Mouse (Mus musculus): ENCODE results near the gene Hus1b. TPM values are rescaled to one million over a fixed set of nuclear protein-coding genes. Genes with fewer than 3 reads are reported as not detected.
A peak's percentile ranks its signal among the peaks of the same experiment; 100 is the strongest.

Hus1b gene
- polyA plus RNA-seq, 1 experiment from 2014 or later = 0.20 TPM

GRCm38 (mm10) chr13:30913757-30914156, 33.8 kb downstream of the Hus1b start:
- TF ChIP-seq CTCF (IDR thresholded peaks at IDR 0.05; ENCODE audit: low read depth) = no peak
- H3K27ac ChIP-seq (ENCODE audit: low read depth) = no peak overlapping the region

GRCm38 (mm10) chr13:30913028-30913427, 34.5 kb downstream of the Hus1b start:
- ATAC-seq (ENCODE audit: insufficient read depth) (peak; percentile 60; the same call in 1 of the 2 replicates), DNase-seq (peak; percentile 58)
- Histone ChIP-seq H3K9me3 (ENCODE audit: low read depth, low read length) (no peaks in the 10 kb centered on the region), H3K9ac (no peak overlapping the region), H3K36me3 (ENCODE audit: insufficient read depth) (peaks cover 11% of the 10 kb centered on the region; the same call in 1 of the 2 replicates), H3K4me2 (no peak overlapping the region), H3K4me1 (ENCODE audit: insufficient read depth) (peaks cover 4% of the 10 kb centered on the region; the same call in 1 of the 2 replicates), H3K4me3 (ENCODE audit: low read depth, low read length) (no peak overlapping the region), H3K27ac (ENCODE audit: low read depth) (peak overlapping the region; percentile 58; the same call in 1 of the 2 replicates), H3K27me3 (ENCODE audit: insufficient read depth, low read length) (no peaks in the 10 kb centered on the region)
- no peak for TF ChIP-seq CTCF (IDR thresholded peaks at IDR 0.05; ENCODE audit: low read depth)
- WGBS = 9% methylated on average over 4 of the region's 4 CpGs

More at GRCm38 (mm10) chr13:30913757-30914156, 33.8 kb downstream of the Hus1b start:
- Histone ChIP-seq H3K27me3 (ENCODE audit: insufficient read depth, low read length) (no peaks in the 10 kb centered on the region), H3K36me3 (ENCODE audit: insufficient read depth) (peaks cover 11% of the 10 kb centered on the region; the same call in 1 of the 2 replicates), H3K4me1 (ENCODE audit: insufficient read depth) (peaks cover 4% of the 10 kb centered on the region; the same call in 1 of the 2 replicates), H3K4me3 (ENCODE audit: low read depth, low read length) (no peak overlapping the region), H3K9me3 (ENCODE audit: low read depth, low read length) (no peaks in the 10 kb centered on the region), H3K9ac (no peak overlapping the region), H3K4me2 (no peak overlapping the region)
- ATAC-seq (ENCODE audit: insufficient read depth) (no peak), DNase-seq (no peak)

GRCm38 (mm10) chr13:30911931-30912625, 35.5 kb downstream of the Hus1b start:
- WGBS = 43% methylated on average over 5 of the region's 5 CpGs
- peaks cover 11% of the 10 kb centered on the region; the same call in 1 of the 2 replicates for H3K36me3 ChIP-seq (ENCODE audit: insufficient read depth)
- H3K27me3 ChIP-seq (ENCODE audit: insufficient read depth, low read length) = no peaks in the 10 kb centered on the region
- peaks cover 4% of the 10 kb centered on the region; the same call in 1 of the 2 replicates for H3K4me1 ChIP-seq (ENCODE audit: insufficient read depth)
- TF ChIP-seq CTCF (IDR thresholded peaks at IDR 0.05; ENCODE audit: low read depth) = no peak
- H3K27ac ChIP-seq (ENCODE audit: low read depth) = no peak overlapping the region
- no peaks in the 10 kb centered on the region for H3K9me3 ChIP-seq (ENCODE audit: low read depth, low read length)
- ATAC-seq (ENCODE audit: insufficient read depth) = no peak
- no peak overlapping the region for H3K4me3 ChIP-seq (ENCODE audit: low read depth, low read length)
- no peak for DNase-seq
- H3K4me2 ChIP-seq = no peak overlapping the region
- H3K9ac ChIP-seq = no peak overlapping the region

GRCm38 (mm10) chr13:30910889-30911288, 36.7 kb downstream of the Hus1b start:
- Histone ChIP-seq H3K4me3 (ENCODE audit: low read depth, low read length) (no peak overlapping the region), H3K4me1 (ENCODE audit: insufficient read depth) (peaks cover 4% of the 10 kb centered on the region; the same call in 1 of the 2 replicates), H3K4me2 (no peak overlapping the region), H3K36me3 (ENCODE audit: insufficient read depth) (peaks cover 9% of the 10 kb centered on the region; the same call in 1 of the 2 replicates), H3K27me3 (ENCODE audit: insufficient read depth, low read length) (no peaks in the 10 kb centered on the region), H3K27ac (ENCODE audit: low read depth) (no peak overlapping the region), H3K9me3 (ENCODE audit: low read depth, low read length) (no peaks in the 10 kb centered on the region), H3K9ac (no peak overlapping the region)
- DNase-seq = no peak
- TF ChIP-seq CTCF (IDR thresholded peaks at IDR 0.05; ENCODE audit: low read depth) = no peak
- 55% methylated on average over 5 of the region's 5 CpGs for WGBS
- no peak for ATAC-seq (ENCODE audit: insufficient read depth)

- DNase-seq = no peak
- Histone ChIP-seq H3K4me3 (ENCODE audit: low read depth, low read length) (no peak overlapping the region), H3K27me3 (ENCODE audit: insufficient read depth, low read length) (no peaks in the 10 kb centered on the region), H3K27ac (ENCODE audit: low read depth) (no peak overlapping the region), H3K9ac (no peak overlapping the region), H3K4me2 (no peak overlapping the region), H3K36me3 (ENCODE audit: insufficient read depth) (peaks cover 25% of the 10 kb centered on the region), H3K4me1 (ENCODE audit: insufficient read depth) (no peaks in the 10 kb centered on the region), H3K9me3 (ENCODE audit: low read depth, low read length) (no peaks in the 10 kb centered on the region)
- TF ChIP-seq CTCF (IDR thresholded peaks at IDR 0.05; ENCODE audit: low read depth) = no peak
- no peak for ATAC-seq (ENCODE audit: insufficient read depth)
- WGBS = 62% methylated on average over 2 of the region's 2 CpGs
Measured at GRCm38 (mm10) chr13:30902286-30902685, 45.3 kb downstream of the Hus1b start.

- Histone ChIP-seq H3K27me3 (ENCODE audit: insufficient read depth, low read length) (no peaks in the 10 kb centered on the region), H3K4me3 (ENCODE audit: low read depth, low read length) (no peak overlapping the region), H3K27ac (ENCODE audit: low read depth) (no peak overlapping the region), H3K4me2 (no peak overlapping the region), H3K36me3 (ENCODE audit: insufficient read depth) (peaks cover 25% of the 10 kb centered on the region), H3K9ac (no peak overlapping the region), H3K4me1 (ENCODE audit: insufficient read depth) (no peaks in the 10 kb centered on the region), H3K9me3 (ENCODE audit: low read depth, low read length) (no peaks in the 10 kb centered on the region)
- 81% methylated on average over 7 of the region's 7 CpGs for WGBS
- DNase-seq (peak; percentile 78), ATAC-seq (ENCODE audit: insufficient read depth) (no peak)
- peak; percentile 65 for TF ChIP-seq CTCF (IDR thresholded peaks at IDR 0.05; ENCODE audit: low read depth)
Measured at GRCm38 (mm10) chr13:30901387-30902041, 46.0 kb downstream of the Hus1b start.

Other genes with a start within 250 kb of the Hus1b start
- gene Irf4, start 198.5 kb downstream of the Hus1b start, polyA plus RNA-seq (2014; fragmentation: Nextera tagmentation; extraction: Ambion mirVana) = 0.09 and 0.12 TPM in 2 replicates
- 43.6 and 47.0 TPM in 2 replicates for gene Exoc2, start 26.3 kb upstream of the Hus1b start, polyA plus RNA-seq (2014; fragmentation: Nextera tagmentation; extraction: Ambion mirVana)
- 0.14 TPM in 1 of 2 replicates, not detected in the other for gene Gm5447, start 26.4 kb upstream of the Hus1b start, polyA plus RNA-seq (2014; fragmentation: Nextera tagmentation; extraction: Ambion mirVana)

Data from lung, embryonic 14.5 days (tissue).